Mouse (Mus musculus): Measurements from ENCODE around the gene Faap20. TPM values are rescaled to one million over a fixed set of nuclear protein-coding genes. Genes with fewer than 3 reads are reported as not detected.

The Faap20 gene
- polyA plus RNA-seq, 1 experiment from 2014 or later = 98.6 TPM

DNA sequence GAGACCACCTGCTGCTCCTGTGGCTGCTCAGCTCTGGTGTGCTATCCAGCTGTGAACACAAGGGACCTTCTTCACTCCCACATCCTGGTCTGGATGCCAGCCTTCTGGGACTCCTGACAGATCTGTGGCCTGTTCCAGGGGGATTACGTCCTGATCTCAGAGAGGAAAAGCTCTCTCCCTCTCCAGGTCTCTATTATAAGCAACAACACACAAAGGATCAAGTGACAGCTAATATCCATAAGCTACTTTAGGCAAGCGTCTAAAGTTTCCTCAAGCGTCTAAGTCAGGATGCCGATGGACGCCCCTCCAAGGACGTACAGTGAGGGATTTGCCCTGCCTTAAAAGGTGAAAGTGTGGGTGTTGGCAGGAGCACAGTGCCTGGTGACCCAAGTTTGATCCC is 32.6 kb downstream of the Faap20 start:
- 59% methylated on average over 6 of the region's 6 CpGs for WGBS
- Histone ChIP-seq H3K4me3 (no peak overlapping the region), H3K36me3 (peaks cover 7% of the 10 kb centered on the region; the same call in 1 of the 2 replicates), H3K27me3 (no peaks in the 10 kb centered on the region), H3K27ac (peak overlapping the region; percentile 60), H3K4me1 (peaks cover 48% of the 10 kb centered on the region), H3K9me3 (replicated peaks) (no peaks in the 10 kb centered on the region), H3K4me2 (replicated peaks) (no peak overlapping the region), H3K9ac (no peak overlapping the region)
- ATAC-seq (ENCODE audit: low FRiP score) = no peak

DNA sequence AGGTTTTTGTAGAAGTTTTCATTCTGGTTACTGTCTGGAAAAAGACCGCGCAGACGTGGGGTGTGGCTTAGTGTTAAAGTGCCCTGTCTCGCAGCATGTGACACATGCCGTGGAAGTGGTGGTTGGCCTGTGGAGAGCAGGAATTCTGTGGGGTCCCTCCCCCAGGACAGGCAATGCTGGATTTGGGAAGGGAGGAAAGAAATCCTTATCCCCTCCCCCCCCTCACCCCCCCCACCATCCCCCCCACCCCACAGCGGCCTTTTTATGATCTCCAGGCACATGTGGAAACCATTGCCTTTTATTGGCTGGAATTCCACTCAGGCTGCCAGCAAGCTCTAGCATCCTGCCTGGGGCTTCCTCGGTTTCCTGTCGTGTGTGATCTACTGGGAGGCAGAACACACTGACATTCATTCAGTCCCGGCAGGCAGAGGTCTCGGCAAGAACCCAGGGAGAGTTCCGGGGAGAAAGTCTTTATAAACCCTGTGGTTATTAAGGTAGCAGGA is 33.5 kb downstream of the Faap20 start:
- Histone ChIP-seq H3K36me3 (peaks cover 7% of the 10 kb centered on the region; the same call in 1 of the 2 replicates), H3K4me2 (replicated peaks) (peak overlapping the region; percentile 16; the same call in 1 of the 2 replicates), H3K27me3 (no peaks in the 10 kb centered on the region), H3K4me1 (peaks cover 48% of the 10 kb centered on the region), H3K27ac (peak overlapping the region; percentile 73), H3K9me3 (replicated peaks) (no peaks in the 10 kb centered on the region), H3K9ac (no peak overlapping the region), H3K4me3 (no peak overlapping the region)
- 52% methylated on average over 11 of the region's 11 CpGs for WGBS
- ATAC-seq (ENCODE audit: low FRiP score) = no peak

DNA sequence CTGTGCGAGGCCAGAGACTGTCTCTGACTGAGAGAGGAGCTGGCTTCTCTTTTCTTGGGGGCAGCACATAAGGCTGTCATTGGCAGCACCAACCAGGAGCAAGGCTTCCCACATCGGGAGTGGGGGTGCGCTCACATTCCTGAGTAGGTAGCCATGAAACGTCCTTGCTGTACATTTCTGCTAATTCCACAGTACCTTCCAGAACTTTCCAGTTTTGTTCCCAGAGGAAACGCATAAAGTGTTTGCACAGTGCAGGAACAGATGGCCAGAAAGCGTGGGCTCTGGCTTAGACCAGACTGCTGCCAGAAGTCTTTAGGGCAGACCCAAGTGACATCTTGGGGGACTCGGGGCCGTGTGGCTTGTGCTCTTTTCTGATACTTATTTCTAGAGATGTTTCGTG is 34.0 kb downstream of the Faap20 start:
- H3K9ac ChIP-seq = no peak overlapping the region
- peak overlapping the region; percentile 16; the same call in 1 of the 2 replicates for H3K4me2 ChIP-seq (replicated peaks)
- ATAC-seq (ENCODE audit: low FRiP score) = no peak
- no peaks in the 10 kb centered on the region for H3K9me3 ChIP-seq (replicated peaks)
- peaks cover 7% of the 10 kb centered on the region; the same call in 1 of the 2 replicates for H3K36me3 ChIP-seq
- peak overlapping the region; percentile 73 for H3K27ac ChIP-seq
- H3K4me3 ChIP-seq = no peak overlapping the region
- H3K4me1 ChIP-seq = peaks cover 44% of the 10 kb centered on the region
- H3K27me3 ChIP-seq = no peaks in the 10 kb centered on the region
- WGBS = 72% methylated on average over 9 of the region's 9 CpGs

DNA sequence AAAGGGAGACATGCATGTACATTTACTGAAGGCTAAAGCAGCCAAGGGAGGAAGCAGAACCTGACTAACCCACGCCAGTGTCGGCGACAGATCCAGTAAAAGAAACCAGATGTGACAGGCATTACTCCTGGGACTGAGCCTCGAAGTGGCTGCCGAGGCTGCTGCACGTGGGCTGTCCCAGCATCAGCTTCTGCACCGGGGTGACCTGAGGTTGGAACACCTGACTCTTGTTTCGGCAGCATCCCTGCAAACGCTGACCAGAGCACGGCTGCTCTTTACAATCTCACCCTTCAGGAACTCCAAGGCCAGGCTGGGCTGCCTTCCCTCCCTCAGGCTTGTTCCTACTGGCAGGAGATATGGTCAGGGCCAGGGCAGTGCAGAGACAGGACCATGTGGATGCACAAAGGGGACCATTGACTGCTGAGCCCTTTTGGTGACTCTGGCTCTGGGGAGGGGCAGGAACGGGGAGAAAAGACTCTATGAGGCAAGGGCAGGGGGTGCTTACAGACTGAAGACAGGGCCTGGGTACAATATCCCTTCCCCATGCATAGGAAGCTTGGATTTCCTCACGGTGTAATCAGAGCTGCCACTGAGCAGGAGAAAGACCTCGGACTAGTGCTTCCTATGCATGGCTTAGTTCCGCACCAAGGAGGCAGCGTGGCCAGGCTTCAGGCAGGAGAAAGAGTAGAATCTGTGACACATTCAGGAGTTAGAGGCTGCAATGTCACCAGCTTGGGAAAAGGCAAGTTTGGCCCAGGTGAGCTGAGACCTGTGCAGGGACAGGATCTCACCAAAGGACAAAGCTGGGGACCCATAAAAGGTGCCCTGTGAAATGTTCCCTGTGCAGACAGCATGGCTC is 35.1 kb downstream of the Faap20 start:
- no peak overlapping the region for H3K4me3 ChIP-seq
- H3K4me2 ChIP-seq (replicated peaks) = no peak overlapping the region
- no peaks in the 10 kb centered on the region for H3K27me3 ChIP-seq
- 64% methylated on average over 15 of the region's 15 CpGs for WGBS
- no peaks in the 10 kb centered on the region for H3K9me3 ChIP-seq (replicated peaks)
- H3K27ac ChIP-seq = 0 out of 2 replicates have a peak overlapping the region, but pooled peaks have one; percentile 32
- ATAC-seq (ENCODE audit: low FRiP score) = no peak
- peaks cover 40% of the 10 kb centered on the region for H3K4me1 ChIP-seq
- peaks cover 7% of the 10 kb centered on the region; the same call in 1 of the 2 replicates for H3K36me3 ChIP-seq
- H3K9ac ChIP-seq = no peak overlapping the region

DNA sequence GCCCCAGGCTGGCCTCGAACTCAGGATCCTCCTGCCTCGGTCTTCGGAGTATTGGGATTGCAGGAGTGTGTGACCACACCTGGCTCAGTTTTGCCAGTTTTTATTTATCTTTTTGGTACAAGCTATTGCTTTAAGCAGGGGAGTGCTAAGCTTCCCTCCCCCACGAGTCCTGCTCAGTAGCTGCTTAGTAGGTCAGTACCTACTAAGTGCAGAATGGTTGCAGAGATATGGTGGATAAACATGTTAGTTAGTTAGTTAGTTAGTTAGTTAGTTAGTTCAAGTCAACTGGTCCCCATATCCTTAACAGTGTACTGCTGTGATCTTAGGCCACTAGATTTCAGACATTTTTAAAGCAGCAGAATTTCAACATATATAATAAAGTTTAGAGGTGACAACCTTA is 36.5 kb downstream of the Faap20 start:
- Histone ChIP-seq H3K27ac (no peak overlapping the region), H3K27me3 (no peaks in the 10 kb centered on the region), H3K4me3 (no peak overlapping the region), H3K9me3 (replicated peaks) (no peaks in the 10 kb centered on the region), H3K4me1 (peaks cover 32% of the 10 kb centered on the region), H3K4me2 (replicated peaks) (no peak overlapping the region), H3K9ac (no peak overlapping the region), H3K36me3 (peaks cover 10% of the 10 kb centered on the region; the same call in 1 of the 2 replicates)
- no peak for ATAC-seq (ENCODE audit: low FRiP score)
- WGBS = 92% methylated on average over 4 of the region's 4 CpGs

DNA sequence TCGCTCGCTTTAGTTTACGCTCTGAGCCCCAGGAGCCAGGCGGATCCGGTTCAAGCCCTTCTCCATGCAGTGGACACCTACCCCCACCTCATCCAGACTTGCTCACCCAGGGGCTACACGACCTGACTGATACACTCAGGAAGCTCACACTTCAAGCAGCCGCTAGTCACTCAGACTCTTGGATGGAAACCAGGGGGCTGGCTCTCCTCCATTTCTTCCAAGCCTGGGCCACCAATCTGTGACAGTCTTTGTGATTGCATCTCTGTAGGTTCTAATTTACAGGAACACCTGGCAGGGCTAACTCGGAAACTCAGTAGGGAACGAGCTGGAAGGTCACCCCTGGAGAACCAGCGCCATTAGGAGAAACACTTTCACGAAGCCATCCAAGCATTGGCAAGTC is 38.1 kb downstream of the Faap20 start:
- Histone ChIP-seq H3K4me3 (no peak overlapping the region), H3K27me3 (no peaks in the 10 kb centered on the region), H3K9ac (no peak overlapping the region), H3K36me3 (peaks cover 9% of the 10 kb centered on the region), H3K4me2 (replicated peaks) (no peak overlapping the region), H3K9me3 (replicated peaks) (no peaks in the 10 kb centered on the region), H3K4me1 (peaks cover 19% of the 10 kb centered on the region), H3K27ac (no peak overlapping the region; the same call in 1 of the 2 replicates)
- 91% methylated on average over 11 of the region's 11 CpGs for WGBS
- no peak for ATAC-seq (ENCODE audit: low FRiP score)

DNA sequence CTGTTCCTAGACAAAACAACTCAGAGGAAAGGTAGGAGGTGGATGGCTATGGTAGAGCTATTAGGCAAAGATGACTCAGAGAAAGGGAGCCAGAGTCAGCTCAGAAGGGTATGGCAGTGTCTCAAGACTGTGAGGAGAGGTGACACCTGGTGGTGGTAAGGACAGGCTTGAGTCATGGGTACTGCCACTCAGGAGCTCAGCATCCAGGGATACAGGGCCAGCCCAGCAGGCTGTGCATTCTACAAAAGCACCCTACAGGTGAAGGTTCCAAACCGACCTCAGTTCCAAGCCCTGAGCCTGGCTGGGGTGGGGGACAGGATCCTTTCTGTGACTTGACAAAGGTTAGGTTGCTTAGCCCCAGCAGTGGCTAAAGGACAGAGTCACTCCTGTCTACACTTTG is 39.0 kb downstream of the Faap20 start:
- Histone ChIP-seq H3K4me3 (no peak overlapping the region), H3K36me3 (peaks cover 12% of the 10 kb centered on the region), H3K4me2 (replicated peaks) (no peak overlapping the region), H3K27me3 (no peaks in the 10 kb centered on the region), H3K9me3 (replicated peaks) (no peaks in the 10 kb centered on the region), H3K4me1 (peaks cover 10% of the 10 kb centered on the region; the same call in 1 of the 2 replicates), H3K9ac (no peak overlapping the region), H3K27ac (no peak overlapping the region)
- 94% methylated on average over 1 of the region's 1 CpGs for WGBS
- no peak for ATAC-seq (ENCODE audit: low FRiP score)

DNA sequence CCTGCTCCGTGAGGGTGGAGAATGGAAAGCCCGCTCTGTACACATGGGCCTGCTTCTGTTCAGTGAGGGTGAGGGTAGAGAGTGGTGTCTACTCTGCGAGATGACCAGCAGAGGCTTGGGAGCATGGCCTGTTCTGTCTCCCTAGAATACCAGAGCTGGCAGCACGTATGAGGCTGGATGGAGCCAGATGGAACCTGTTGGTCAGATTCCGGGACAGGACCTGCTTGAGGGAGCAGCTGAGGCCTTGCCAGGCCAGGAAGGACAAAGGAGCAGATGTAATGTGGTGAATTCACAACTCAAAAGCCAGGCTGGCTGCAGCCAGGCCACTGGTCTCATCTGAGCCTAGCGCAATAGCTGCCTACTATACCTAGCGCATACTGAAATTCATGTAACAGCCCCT is 40.4 kb downstream of the Faap20 start:
- whole genome bisulfite sequencing = 93% methylated on average over 7 of the region's 7 CpGs
- Histone ChIP-seq H3K27ac (no peak overlapping the region), H3K4me1 (no peaks in the 10 kb centered on the region)

DNA sequence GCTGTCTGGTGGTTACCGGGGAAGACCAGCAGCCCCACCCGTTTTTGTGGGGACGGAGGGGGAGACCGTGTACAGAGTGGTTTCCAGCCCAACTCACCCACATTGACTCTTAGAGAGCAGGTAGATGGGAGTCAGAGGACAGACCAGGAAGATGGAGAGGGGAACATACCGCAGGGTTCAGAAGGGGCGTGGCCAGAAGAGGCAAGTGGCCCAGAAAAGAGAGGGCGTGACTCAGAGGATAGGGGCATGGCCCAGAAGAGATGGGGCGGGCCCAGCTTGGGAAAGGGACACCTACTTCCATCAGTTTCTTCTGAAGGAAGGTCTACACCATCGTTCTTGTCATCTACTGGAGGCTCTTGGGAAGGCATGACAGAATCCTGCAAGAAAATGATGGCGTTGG is 43.3 kb downstream of the Faap20 start:
- Histone ChIP-seq H3K27ac (no peak overlapping the region), H3K9me3 (replicated peaks) (no peaks in the 10 kb centered on the region), H3K36me3 (peaks cover 8% of the 10 kb centered on the region), H3K4me1 (no peaks in the 10 kb centered on the region), H3K4me3 (no peak overlapping the region), H3K9ac (no peak overlapping the region), H3K27me3 (no peaks in the 10 kb centered on the region), H3K4me2 (replicated peaks) (no peak overlapping the region)
- WGBS = 89% methylated on average over 10 of the region's 10 CpGs
- ATAC-seq (ENCODE audit: low FRiP score) = no peak

More for the DNA sequence above, 40.4 kb downstream of the Faap20 start:
- Histone ChIP-seq H3K27me3 (no peaks in the 10 kb centered on the region), H3K4me2 (replicated peaks) (no peak overlapping the region), H3K36me3 (peaks cover 12% of the 10 kb centered on the region), H3K9me3 (replicated peaks) (no peaks in the 10 kb centered on the region), H3K4me3 (no peak overlapping the region), H3K9ac (no peak overlapping the region)
- no peak for ATAC-seq (ENCODE audit: low FRiP score)

DNA sequence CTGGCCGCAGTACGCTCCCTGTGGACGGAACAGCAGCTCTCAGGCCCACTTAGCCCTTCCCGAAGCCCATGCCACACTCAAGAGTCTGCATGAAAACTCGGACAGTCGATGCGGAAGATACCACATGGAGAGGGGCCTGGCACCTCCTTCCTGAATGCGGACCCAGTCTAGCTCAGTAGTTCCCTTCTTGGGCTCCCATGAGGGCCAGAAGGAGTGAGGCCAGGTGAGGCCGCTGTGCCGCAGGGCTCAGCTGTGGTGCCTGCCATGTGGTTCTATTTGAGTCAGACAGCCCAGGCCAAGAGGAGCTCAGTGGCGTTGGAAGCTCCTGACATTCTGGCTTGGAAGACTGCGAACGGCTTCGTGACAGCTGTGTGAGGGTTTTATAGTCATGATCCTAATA is 44.8 kb downstream of the Faap20 start:
- H3K4me3 ChIP-seq = no peak overlapping the region
- 88% methylated on average over 14 of the region's 14 CpGs for WGBS
- H3K36me3 ChIP-seq = peaks cover 8% of the 10 kb centered on the region; the same call in 1 of the 2 replicates
- no peak for ATAC-seq (ENCODE audit: low FRiP score)
- no peak overlapping the region for H3K9ac ChIP-seq
- no peak overlapping the region for H3K27ac ChIP-seq
- no peaks in the 10 kb centered on the region for H3K27me3 ChIP-seq
- no peak overlapping the region for H3K4me2 ChIP-seq (replicated peaks)
- H3K4me1 ChIP-seq = no peaks in the 10 kb centered on the region
- no peaks in the 10 kb centered on the region for H3K9me3 ChIP-seq (replicated peaks)

DNA sequence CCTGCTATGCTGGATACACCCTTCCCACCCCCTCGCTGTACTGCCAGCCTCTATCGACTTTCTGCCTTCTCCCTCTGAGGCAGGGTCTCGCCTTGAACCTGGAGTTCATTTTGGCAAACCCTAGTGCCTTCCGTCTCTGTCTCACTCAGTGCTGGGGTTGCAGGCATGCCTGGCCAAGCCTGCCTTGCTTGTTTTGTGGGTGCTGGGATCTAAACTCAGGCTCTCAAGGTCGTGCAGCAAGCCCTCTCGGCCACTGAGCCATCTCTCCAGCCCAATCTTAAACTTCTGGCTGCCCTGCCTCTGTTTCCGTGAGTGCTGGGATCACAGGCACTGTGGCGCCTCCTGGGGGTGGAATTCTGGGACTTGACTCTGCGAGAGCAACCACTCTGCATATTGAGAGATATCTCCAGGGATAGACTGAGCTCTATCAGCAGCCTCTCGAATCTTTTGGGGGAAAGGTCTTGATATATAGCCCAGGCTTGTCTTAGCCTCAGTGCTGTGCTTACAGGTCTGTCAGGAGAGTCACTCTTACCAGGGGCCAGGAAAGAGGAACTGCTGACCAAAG is 45.5 kb downstream of the Faap20 start:
- H3K4me1 ChIP-seq = no peaks in the 10 kb centered on the region; the same call in 1 of the 2 replicates
- no peak overlapping the region for H3K4me3 ChIP-seq
- H3K9ac ChIP-seq = no peak overlapping the region
- no peaks in the 10 kb centered on the region for H3K27me3 ChIP-seq
- no peak overlapping the region for H3K27ac ChIP-seq
- H3K36me3 ChIP-seq = peaks cover 5% of the 10 kb centered on the region; the same call in 1 of the 2 replicates
- WGBS = 81% methylated on average over 10 of the region's 10 CpGs
- no peaks in the 10 kb centered on the region for H3K9me3 ChIP-seq (replicated peaks)
- H3K4me2 ChIP-seq (replicated peaks) = no peak overlapping the region
- ATAC-seq (ENCODE audit: low FRiP score) = no peak

DNA sequence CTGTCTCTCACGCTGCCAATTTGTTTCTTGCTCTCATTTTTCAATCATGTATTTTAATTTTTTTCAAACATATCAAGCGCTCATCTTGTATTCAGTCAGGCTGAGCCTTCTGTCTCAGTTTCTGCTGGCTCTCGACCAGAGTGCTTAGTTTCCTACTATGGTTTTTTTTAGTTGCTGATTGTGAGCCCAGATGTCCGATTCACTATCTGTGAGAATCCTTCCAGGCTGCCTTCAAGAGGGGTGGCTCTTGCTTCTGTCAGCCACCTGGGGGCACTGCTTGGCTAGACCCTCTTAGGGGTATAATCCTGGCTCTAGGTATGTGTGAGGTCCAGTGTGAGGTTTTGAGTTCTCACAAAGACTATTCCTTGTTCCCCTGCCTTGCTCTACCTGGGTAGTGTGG is 46.4 kb downstream of the Faap20 start:
- Histone ChIP-seq H3K36me3 (peaks cover 5% of the 10 kb centered on the region; the same call in 1 of the 2 replicates), H3K9ac (no peak overlapping the region), H3K27me3 (no peaks in the 10 kb centered on the region), H3K9me3 (replicated peaks) (no peaks in the 10 kb centered on the region), H3K27ac (no peak overlapping the region), H3K4me2 (replicated peaks) (no peak overlapping the region), H3K4me3 (no peak overlapping the region), H3K4me1 (peaks cover 3% of the 10 kb centered on the region)
- ATAC-seq (ENCODE audit: low FRiP score) = no peak
- WGBS = 74% methylated on average over 4 of the region's 4 CpGs
